Mouse (Mus musculus) 3T3-L1 (cell line): ENCODE results near the gene Plch2.

Experiments used
- DNase-seq: peaks from one replicate; pipeline ENCODE4 v3.0.0-alpha.2; 2015; ENCODE audit warnings: low read depth, low spot score

The Plch2 gene

GRCm38 (mm10) chr4:154986750-154987149, 69.8 kb downstream of the Plch2 start:
- DNase-seq = no peak

DNA sequence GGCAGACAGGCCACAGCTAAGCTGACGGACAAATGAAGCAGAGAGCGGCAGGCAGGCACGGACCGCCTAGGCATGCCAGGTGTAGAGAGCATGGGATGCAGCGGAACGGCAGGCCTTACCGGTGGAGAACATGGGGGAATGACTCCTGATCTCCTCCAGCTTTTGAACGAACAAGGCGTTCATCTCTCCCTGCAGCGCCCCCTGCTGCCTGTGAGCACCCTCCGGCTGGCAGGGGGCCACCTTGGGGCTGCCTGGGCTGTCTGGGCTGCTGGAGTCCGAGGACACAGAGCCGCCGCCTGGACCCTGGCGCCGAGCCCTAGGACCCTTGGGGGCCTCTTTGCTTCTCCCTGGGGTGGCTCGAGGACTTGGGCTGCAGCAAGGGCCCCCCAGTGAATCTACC, 70.5 kb downstream of the Plch2 start:
- peak; percentile 15 for DNase-seq

GRCm38 (mm10) chr4:154985151-154985777, 71.3 kb downstream of the Plch2 start:
- DNase-seq = no peak

- DNase-seq = no peak
Observed at GRCm38 (mm10) chr4:154983767-154984166, 72.8 kb downstream of the Plch2 start.

- no peak for DNase-seq
Observed at GRCm38 (mm10) chr4:154982247-154983120, 74.1 kb downstream of the Plch2 start.

DNA sequence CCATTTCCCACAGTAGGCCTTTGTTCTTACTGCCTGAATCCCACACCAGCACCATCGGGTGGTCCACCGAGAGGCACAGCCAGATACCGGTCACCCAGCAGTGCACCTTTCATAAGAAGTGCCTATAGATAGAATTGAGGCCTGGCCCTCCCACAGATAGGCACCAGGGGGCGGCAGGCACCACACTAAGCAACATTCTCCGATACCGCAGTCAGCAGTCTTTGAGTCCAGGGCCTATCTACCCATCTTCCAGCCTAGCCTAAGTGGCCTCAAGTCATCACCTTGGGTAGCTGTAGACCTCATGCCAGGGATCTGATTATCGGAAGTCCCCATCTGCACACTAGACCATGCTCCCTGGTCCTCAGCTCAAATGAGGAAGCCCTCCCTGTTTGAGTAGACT, 75.1 kb downstream of the Plch2 start:
- peak; percentile 49 for DNase-seq

- DNase-seq = no peak
Observed at GRCm38 (mm10) chr4:154981076-154981475, 75.5 kb downstream of the Plch2 start.

- peak; percentile 24 for DNase-seq
Observed at GRCm38 (mm10) chr4:154980110-154980509, 76.5 kb downstream of the Plch2 start.

DNA sequence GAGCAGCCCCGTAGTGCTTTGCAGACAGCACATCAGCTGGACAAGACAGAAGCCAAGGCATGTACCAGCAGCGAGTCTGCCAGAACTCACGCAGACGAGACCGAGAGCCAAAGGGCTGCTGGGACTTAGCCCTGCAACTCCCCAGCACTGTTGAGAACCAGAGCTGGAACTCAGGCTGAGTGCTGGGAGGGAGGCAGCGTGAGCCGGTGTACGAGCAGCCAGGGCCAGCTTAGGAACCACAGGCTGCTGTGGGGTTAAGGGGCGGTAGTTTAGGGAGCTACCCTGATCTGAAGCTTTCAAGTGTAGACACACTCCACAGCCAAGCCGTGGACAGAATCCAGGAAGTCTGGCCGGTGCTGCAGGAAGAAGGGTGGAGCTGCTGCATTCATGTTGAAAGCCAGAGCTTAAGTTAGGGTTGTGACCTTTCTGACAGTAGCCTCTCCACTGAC, 82.4 kb downstream of the Plch2 start:
- DNase-seq = no peak

DNA sequence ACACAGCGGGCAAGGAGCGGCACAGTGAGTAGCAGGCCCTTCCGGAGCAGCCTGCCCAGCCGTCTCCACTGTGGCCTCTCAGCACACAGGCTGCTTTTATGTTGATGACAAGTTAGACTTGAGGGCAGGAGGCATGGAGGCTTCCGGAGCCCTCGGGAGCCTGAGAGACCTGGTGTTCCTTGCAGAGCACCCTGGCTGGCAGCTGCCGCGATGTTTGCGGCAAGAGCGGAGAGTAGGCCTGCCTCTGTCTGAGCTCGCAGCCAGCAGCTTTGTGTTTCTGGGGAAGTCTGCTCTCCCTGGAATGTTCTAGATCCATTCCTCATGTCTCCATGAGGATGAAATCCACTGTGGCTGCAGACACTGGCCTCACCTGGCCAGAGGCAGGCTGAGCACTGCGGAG, 84.0 kb downstream of the Plch2 start:
- DNase-seq = no peak

DNA sequence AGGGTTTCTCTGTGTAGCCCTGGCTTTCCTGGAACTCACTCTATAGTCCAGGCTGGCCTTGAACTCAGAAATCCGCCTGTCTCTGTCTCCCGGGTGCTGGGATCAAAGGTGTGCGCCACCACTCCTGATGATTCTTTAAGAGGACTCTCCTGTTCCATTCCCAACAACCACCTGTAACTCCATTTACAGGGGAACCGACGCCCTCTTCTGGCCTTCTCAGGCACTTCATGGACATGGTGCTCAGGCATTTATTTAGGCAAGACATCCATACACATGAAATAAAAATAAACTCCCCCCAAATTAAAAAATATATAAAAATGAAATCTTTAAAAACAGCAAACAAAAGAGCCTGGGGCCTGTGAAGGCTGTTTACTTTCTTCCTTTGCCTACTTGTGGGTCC, 89.4 kb downstream of the Plch2 start:
- peak; percentile 53 for DNase-seq

- DNase-seq = no peak
Observed at GRCm38 (mm10) chr4:154965856-154966255, 90.7 kb downstream of the Plch2 start.

GRCm38 (mm10) chr4:154964581-154965235, 91.9 kb downstream of the Plch2 start:
- DNase-seq = no peak

GRCm38 (mm10) chr4:154963901-154964580, 92.5 kb downstream of the Plch2 start, which contains the start of gene Pank4:
Gene Pank4, plus strand, starts transcription at chr4:154964123.
- peak; percentile 87 for DNase-seq

GRCm38 (mm10) chr4:154963190-154963836, 93.3 kb downstream of the Plch2 start:
- DNase-seq = no peak

DNA sequence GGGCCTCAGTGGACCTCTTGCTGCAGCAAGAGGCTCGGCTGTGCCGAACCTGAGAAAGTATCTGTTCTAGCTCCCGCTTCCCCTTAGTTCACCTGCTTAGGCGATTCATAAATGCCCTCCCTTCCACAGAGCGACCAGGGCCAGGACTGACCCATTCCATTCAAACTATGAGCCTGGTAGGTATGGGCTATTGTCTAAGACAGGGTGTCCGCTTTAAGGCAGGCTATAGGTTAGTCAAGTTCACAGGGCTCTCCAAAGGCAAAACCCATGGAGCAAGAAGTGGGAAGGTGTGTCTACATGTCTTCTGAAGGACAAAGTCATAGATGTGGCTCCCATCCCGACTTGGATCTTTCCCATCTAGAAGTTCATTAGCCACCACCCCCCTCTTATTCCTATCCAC, 93.9 kb downstream of the Plch2 start:
- no peak for DNase-seq

- no peak for DNase-seq
Observed at GRCm38 (mm10) chr4:154961911-154962310, 94.7 kb downstream of the Plch2 start.

GRCm38 (mm10) chr4:154961226-154961738, 95.3 kb downstream of the Plch2 start:
- DNase-seq = no peak

DNA sequence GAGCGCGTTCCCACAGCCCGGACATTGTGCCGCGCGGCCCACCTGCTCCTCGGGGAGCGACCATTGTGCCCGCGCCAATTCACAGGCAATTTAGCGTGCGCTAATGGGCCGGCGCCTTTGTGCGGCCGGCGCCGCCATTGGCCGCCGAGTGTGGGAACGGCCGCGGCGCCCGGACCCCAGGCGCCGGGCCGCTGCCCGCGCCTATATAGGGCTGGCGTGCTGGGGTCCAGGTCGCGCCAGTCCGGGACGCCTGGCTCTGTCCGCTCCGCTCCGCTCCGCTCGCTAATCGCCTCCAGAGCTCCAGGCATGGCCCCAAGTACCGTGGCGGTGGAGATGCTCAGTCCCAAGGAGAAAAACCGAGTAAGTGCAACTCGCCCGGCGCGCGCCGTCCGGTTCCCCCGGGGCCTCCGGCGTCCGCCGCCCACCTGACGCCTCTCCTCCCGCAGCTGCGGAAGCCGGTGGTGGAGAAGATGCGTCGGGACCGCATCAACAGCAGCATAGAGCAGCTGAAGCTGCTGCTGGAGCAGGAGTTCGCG, 95.8 kb downstream of the Plch2 start, which contains the start of gene Hes5:
Hes5 (plus strand) TSS at position 234 of the 536 bp plus-strand sequence.
- no peak for DNase-seq

- no peak for DNase-seq
Observed at GRCm38 (mm10) chr4:154960021-154960689, 96.4 kb downstream of the Plch2 start.
